Mouse (Mus musculus): ENCODE measurements at regions not wholly inside any gene's neighbourhood (a gene's known extent, or its start where the extent isn't known, plus 50 kb on each side); places are given as distances from the start of the nearest gene placed in this dataset.

- TF ChIP-seq USF1 (IDR thresholded peaks at IDR 0.05; ENCODE audit: low read depth), result no peak
- no peak for TF ChIP-seq MYOD1 (IDR thresholded peaks at IDR 0.05; ENCODE audit: control insufficient read depth in 1 of 3, insufficient read length in 2 of 3, low read depth in 2 of 3)
- TF ChIP-seq TCF12 (IDR thresholded peaks at IDR 0.05; ENCODE audit: insufficient read depth, poor library complexity, severe bottlenecking), result no peak
- TF ChIP-seq MAX (IDR thresholded peaks at IDR 0.05; ENCODE audit: low read depth), result no peak
- no peak for TF ChIP-seq POLR2A (IDR thresholded peaks at IDR 0.05; ENCODE audit: insufficient read length, low read depth)
- no peak for TF ChIP-seq POLR2AphosphoS2 (IDR thresholded peaks at IDR 0.05; ENCODE audit: insufficient read length, low read depth)
- no peak for TF ChIP-seq REST (IDR thresholded peaks at IDR 0.05; ENCODE audit: insufficient read depth, insufficient read length)
- no peak for TF ChIP-seq CEBPB (IDR thresholded peaks at IDR 0.05; ENCODE audit: insufficient read depth, poor library complexity, severe bottlenecking)
- TF ChIP-seq E2F4 (IDR thresholded peaks at IDR 0.05; ENCODE audit: insufficient read depth), result no peak
- no peak for TF ChIP-seq MYOG (IDR thresholded peaks at IDR 0.05; ENCODE audit: control insufficient read depth in 1 of 3, insufficient read depth in 1 of 3, insufficient read length in 2 of 3, low read depth in 2 of 3)
These were observed 275.7 kb upstream of the Pfn2 start for GRCm38 (mm10) chr3:58123396-58124077.
